Mouse (Mus musculus) lung, postnatal 25 days (tissue): ENCODE results near the gene Lbx1.

ENCODE experiments used
- DNase-seq: peaks from one replicate; pipeline ENCODE4 v3.0.0; 2022; ENCODE audit warnings: low spot score

Lbx1 gene

DNA sequence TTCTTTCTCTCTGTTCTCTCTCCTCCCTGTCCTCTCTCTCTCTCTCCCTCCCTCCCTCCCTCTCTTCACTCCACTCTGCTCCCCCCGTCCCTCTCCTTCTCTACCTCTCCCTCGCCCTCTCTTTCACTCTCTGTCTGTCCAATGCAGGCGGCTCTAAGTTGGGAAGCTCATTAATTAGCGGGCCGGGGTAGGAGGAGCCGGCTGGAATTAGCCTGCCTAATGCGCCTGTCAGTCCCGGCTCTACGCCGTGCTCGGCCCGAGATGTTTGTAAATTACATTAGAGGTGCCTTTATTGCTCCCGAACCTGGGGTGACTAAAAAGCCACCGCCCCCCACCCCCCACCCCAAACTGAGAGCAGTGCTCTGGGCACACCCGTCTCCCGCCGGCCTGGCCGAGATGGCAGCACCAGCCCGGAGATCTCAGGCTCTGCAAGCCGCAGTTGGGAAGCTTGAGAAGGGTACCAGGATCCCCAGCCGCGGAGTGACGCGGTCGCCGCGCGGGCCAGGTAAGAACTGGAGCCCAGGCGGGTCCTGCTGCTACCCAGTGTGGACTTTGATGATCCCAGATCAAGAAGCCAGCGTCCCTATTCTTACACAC, at the start of gene Lbx1:
TSS of gene Lbx1 (minus strand) at position 47 of the 597 bp plus-strand sequence.
- no peak for DNase-seq

DNA sequence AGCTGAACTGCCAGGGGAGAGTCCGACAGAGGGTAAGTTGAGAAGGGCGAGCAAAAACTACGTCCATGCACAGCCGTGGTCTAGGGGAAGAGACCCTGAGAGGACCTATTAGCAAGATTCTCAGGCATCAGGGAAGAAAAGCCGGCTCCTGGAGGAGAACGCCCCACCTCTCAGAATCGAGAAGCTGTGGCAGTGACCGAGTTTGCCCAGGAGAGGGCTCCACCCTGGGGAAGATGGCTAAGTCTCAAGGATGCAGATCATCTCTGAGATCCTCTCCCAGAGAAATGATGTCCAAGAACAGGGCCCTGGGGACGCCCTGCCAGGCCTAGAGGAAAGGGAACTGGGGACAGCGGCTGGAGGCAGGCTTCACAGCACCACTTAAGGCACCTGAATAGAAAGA, 47.7 kb upstream of the Lbx1 start:
- DNase-seq, result peak; percentile 47

DNA sequence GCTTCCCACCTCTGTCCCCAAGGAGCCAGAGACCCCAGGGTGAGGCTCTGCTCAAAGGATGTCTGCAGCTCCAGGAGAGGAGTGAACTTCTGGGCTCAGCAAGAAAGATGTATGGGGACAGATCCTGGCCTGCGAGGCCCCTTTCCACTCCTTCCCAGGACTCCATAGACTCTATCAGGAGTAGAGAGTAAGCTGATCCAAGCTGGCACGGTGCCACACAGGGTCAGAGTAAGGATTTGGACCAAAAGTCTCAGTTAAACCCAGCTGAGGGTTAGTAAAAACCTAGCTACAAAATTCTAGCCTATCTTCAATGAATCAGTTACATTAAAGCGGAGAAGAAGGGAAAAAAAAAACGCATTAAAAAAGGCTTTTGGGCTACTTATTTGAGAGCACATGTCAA, 40.6 kb upstream of the Lbx1 start:
- no peak for DNase-seq

DNA sequence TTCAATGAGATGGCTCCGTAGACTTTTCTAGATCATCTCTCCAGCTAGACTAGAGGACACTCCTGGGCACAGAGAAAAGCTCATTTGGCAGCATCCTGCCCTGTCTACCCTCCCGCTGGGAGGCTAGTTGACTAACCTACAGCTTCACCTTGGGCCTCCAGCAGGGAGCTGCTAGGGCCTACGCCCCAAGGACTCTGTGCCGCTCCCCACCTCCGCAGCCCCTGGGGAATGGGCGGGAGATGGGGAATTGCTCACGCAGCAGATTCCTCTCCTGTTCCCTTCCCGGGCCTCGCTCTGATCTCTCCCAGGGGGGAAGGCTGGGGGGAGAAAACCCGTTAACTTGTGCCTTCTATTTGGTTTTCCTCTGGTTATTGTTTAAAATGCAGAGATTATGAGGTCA, 36.4 kb upstream of the Lbx1 start:
- DNase-seq, result no peak

DNA sequence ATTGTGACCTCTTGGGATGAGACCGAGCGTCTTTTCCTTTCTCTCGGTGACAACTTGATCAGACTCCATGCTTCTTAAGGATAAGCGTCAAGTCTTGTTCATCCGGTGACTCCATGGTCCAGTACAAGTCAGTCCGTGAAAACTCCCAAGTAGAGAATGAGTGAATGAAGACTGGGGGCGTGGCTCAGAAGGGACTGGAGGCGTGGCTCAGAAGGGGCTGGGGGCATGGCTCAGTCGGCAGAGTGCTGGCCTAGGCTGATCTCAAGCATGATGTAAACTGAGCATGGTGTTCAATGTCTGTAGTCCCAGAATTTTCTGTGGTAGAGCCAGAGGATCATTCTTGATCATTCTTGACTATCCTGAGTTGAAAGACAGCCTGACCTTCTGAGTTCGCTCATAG, 27.4 kb upstream of the Lbx1 start:
- DNase-seq, result no peak

DNA sequence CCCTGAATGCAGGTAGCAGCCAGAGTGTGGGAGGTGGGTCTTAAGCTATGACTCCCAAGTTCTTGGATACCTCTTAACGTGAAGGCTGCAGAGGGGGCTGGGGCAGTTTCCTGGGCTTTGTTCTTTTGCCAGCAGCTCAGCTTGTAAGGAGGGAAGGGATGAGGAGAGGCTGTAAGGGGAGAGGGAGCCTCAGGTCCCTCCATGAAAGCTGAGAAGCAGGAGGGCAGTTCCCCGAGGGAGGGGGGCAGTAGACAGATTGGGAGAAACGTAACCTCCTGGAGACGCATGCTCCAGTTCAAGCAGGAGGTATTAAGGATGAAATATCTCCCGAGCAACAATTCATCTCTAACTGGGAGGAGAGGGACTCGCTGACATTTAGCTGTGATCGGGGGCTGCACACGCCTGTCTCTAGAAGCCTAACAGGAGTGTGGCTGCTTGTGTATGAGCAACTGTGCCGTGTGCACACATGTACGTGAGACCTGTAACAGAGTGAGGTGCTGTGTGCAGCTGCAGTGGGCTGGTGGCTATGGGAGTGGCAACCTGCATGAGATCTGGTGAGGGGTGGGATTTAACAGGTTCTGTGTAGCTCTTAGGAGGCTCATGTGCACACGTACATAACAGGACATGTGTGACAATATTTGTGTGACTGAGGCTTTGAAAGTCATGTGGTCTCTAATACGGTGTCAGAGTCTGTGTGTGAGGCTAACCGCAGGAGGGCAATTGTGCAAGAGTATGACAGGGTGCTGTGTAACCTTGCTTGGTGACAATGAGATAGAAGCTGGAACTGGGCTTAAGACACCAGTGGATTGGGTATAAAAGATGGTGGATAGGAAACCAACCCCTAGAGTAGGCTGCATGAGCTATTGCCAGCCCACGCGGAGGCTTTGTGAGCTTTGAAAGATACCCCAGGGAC, 22.1 kb upstream of the Lbx1 start:
- no peak for DNase-seq

DNA sequence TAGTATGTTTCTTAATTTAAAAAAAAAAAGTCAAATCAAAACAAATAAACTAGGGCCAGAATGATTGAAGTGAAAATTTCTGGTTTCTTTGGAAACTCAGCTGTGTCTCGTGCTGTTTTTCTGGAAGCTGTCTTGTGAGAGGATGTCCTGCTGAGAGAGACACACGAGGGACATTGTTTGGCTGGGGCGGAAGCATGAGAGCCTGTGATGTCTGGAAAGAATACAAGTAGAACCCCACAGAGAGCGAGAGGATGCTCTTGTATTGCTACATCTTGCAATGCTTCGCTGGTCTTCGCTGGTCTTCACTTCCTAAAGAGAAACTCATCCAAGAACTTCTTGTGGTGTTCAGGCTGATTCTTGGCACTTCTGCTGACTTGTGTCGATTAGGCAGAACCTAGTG, 19.2 kb upstream of the Lbx1 start:
- no peak for DNase-seq

DNA sequence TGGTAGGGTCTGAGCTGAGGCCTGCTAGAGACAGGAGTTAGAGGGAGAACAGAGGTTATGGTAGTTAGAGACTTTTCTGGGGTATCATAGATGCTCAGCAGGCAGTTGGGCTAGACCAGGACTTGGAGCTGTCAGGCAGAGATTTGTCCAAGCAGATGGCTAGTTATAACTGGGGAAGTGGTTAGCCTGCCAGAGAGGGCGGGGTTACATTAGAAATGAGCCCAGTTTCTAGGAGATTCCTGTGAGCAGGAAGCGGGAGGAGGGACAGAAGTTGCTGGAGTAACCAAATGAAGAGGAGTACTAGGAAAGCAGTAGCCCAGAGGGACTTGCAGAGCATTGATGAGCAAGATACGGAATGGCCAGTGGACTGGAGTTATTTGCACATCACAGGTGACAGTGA, 16.8 kb upstream of the Lbx1 start:
- no peak for DNase-seq

DNA sequence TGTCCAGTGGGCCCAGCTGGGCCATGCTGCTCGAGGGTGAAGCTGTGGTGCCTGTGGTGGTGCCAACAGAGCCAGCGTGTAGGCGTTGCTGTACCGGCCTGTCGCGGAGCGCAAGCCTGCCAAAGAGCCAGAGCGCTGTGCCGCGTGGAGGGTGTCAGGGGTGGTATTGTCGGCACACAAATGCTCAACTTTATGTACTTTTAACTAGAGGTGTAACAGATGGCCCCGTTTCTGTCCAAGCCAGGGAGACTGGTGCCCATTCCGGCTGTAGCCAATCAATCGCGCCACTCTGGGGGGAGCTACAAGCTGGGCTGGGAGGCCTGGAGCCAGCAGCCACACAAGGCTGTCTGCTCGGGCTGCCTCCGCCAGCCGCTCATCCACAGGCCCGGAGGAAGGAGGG, 13.1 kb upstream of the Lbx1 start:
- DNase-seq, result no peak

DNA sequence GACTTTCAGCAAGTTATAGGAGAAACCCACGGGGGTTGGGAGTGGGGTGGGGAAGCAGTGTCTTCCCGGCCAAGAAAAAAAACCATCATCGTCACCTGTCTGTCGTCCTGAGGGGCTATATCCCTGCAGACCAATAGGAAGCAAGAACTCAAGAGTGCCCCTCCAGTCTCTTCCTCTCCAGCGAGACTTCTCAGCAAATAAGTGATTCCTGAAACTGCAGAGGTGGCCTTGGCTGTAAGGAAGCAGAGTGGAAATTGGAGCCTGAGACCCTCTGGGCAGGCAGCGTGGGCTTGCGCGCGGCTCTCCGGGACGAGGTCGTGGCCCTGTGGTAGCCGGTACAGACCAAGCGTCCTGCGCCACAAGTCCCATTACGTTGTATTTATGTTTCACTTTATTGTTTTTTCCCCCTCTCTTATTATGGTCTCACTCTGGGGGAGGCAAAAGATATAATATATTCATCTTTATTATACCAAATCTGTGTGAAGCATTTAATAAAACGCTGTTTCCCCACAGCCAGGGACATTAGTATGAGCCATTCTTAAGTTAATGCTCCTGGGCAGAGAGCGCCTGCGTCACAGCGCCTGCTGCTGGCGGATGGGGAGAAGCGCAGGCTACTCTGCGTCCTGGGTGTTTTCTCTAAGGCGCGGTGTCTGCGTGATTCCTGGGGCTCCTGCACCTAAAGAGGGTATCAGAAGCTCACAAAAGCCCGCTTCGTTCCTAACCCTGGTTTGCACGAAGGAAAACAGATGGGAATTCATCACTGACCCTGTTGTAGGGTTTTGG, 8.5 kb upstream of the Lbx1 start:
- peak; percentile 27 for DNase-seq

DNA sequence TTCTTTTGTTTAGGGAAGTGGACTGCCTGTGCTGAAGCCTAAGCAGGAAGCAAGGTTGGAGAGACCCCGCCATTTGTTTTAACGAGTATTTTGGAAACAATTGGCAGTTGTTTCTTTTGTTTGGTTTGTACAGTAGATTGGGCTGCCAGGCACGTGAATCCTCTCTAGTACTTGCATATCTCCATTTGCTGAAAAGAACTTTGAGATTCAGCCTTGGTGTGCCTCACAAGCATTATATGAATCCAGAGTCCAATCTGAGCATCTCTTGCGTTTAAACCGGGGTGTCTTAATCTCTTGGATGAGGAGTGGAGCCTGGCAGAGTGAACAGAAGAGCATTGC, 7.6 kb upstream of the Lbx1 start:
- no peak for DNase-seq

DNA sequence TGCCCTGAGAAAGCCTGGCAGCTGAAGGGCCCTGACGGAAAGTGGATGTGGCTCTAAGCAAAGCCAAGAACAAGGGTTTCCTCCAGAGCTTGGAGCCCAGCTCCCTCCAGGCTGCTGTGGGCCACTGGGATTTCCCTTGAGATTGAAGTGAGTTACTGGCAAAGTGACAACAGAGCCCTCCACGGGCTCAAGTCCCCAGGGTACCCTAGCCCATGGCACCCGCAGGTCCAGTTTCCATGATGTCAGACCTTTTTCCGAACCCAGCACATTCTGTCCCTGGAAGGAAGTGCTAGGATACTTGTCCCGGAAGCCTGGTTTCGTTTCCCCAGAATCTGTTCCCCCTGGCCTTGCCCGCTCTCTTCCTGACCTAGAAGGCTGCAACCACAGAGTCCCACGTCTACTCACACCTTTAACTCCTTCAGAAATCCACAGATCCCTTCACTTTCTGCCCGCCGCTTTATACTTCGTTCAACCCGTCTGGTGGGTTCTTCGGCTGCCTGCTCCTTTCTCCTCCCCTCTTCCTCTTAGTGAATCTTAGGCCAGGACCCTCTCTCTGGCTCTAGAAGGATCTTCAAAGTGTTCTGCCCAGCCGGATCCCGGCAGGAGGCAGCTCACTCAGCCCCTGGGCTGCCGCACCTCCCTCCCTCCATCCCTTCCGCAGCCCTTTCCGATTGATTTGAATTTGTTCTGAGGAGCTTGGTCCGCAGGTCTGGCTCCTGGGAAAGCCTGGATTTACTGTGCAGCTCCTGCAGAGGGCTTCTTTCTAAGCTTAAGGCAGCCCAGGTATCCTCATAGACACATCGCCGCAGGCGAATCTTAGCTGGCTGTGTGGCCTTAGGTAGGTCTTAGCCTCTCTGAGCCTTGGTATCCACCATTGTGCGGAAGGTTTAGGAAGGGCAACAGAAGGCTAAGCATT, 7.0 kb upstream of the Lbx1 start:
- no peak for DNase-seq

DNA sequence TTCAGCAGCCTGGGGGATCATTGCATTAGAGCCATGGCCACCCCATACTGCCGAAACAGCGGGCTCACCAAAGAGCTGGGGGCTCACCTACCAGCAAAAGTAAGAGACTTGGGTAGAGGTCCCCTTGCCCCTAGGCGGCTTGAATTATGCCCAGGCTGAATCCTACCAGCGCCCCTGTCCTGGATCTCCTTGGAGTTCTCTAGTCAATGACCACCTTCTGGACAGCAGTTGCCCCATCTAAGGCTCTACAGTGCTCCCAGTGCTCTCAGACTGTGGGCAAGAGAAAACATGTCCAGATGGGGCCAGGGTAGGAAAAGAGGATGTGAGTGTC, 6.4 kb upstream of the Lbx1 start:
- DNase-seq, result no peak

DNA sequence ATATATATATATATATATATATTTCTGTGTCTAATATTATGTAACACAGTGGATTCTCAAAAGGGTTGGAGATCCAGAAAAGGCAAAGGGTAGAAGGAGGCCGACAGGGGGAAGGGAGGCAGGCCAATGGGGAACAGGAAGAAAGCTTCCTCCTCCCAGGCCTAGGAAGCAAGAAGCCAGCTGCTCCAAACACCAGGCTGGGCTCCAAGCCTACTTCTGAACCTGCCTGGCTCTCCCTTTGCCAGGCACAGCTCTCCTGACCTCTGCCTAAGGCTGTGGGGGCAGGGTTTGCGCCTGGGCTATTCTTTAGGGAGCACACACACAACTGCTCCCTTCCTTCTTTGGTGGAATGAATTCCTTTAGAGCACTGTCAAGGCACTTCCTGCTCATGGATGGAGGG, 4.4 kb upstream of the Lbx1 start:
- no peak for DNase-seq

DNA sequence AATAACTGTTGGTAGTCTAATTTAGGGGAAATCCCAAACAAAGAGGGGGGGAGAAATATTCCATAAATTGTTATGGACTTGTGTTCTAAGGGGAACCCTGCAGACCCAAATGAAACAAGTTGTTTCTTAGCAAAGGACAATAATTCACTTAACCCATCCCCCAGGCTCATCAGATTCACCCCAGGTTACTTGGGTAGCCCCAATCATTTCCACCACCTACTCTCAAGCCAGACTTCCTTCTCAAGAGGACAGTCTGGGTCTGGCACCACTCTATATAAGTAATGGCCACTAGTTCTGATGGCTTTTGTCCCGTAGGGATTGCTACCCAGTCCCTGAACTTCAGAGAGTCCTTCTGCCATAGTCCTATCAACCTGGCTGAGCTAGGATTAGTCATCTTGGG, 3.6 kb upstream of the Lbx1 start:
- DNase-seq, result no peak

DNA sequence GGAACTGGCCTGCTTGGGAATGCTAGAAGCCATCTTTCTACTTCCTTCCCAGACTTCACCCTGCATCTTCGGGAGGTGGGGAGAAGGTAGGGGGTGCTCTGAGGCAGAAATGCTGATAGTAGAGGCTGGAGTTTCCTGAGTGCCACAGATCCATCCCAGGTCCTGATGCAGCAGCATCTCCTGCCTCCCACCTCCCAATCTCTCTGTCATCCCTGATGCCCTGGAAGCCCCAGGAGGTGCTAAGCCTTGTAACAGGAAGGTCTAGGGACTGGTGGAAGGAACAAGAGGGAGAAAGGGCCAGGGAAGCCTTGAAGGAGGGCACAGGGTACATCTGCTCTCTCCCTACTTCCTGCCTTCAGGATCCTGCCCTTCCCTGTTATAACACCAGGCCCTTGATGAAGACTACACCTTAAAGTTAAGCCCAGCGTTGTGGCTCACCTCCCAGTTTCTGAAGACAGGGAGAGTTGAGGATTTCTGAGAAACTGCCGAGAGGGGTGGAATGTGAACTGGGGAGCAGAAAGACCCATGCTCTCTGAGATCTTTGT, 2.1 kb upstream of the Lbx1 start:
- no peak for DNase-seq

DNA sequence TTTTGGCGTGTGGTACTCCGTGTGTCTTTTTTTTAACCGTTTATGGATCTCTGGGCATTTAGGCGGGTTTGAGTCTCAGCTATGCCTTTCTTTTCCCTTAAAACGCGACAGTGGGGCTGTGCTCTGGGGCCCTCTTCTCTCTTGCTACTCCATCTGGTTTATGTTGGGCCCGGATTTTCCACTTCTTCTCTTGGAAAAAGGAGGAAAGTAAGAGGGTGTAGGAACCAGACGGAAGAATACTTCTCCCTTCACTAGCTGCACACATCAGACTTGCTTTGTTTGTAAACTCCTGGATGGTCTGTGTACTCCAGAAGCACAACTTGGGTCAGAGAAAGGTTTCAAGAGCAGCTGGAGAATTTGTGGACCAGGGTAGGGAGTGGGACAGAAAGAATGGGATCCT, 1.5 kb upstream of the Lbx1 start:
- no peak for DNase-seq

DNA sequence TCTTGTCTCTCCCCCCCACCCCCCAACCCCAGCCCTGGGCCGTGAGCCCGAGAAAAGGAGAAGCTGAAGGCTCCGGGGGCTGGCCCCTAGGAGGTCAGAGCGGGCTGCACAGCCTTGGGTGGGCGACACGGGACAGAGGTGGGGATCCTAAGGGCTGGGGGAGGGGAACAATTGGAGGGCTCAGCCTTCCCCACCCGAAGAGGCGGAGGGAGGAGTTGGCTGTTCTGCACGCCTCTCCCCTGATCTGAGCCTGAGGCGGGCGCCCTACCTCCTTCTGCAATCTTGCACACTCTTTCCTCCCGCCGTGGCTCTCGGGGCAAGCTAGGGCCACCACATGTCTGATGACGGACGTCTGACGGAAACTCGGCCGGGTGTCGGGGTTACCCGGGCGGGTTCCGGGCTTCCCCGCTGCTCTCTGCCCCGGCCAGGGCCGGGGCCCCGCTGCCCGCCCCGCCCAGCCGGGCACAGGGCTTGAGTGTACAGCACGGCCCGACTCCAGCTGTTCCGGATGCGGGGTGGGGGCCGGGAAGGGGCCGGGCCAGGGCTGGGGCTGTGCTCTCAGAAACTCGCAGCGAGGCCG, 841 bp upstream of the Lbx1 start:
- peak; percentile 16 for DNase-seq

DNA sequence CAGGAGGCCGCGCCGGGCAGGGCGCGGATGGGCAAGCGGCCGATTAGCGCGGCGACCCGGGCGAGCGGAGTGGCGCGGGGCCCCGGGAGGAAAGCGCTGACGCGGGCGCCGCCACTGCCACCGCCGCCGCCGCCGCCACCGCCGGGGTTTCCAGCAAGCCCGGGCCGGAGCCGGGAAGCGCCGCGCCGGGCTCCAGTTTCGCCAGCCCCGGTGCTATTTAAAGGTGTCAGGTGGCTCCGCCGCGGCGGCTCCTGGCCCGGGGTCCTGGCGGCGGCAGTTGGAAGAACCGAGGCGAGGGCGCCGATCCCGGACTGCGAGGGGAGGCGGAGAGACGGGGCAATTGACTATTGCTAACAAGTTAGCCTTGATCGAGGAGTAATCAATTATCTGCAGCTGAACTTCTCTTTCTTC, 276 bp downstream of the Lbx1 start:
- DNase-seq, result no peak

DNA sequence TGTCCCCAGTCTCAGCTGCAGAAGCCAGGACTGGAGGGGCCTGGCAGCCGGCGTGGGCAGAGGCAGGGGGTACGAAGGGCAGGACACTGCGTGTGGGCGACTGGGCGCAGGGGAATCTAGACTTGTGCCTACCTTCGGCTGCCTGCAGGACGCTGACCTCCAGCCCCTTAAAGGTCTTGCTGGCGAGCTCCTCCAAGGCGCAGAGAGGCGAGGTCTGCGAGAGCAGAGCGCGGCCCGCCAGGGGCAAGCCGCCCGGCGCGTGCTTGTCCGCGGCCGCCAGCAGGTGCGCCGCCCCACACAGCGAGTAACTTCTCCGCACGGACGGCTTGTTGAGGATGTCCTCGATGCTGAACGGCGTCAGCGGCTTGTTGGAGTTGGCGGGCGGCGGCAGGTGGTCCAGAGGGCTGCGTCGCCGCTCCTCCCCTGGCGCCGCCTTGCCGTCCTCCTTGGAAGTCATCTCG, 811 bp downstream of the Lbx1 start:
- DNase-seq, result no peak

DNA sequence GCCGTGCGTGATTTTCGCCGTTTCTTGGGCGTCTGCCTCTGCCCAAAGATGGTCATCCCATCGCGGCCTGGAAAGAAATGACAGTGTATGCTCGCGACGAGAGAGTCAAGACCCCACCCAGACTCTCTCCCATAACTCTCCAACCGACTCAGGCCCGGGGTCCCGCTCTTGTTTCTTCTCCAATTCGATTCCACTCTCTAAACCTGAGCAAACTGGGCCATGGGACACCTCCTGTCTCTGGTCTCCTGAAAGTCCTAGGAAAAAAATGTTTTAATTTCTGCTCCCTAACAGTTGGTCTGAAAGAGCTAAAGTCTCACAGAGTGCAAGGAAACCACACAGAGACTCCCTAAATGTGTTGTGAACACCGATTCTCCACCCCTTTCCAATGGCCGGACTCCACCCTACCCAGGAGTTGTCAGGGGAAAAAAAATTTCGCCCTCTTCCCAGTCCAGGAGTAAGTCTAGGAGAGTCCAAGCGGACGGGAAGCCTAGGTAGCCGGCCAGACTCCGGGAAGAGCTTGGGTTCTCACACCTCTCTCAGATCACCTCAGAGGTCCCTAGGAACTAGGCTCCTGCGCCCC, 1.3 kb downstream of the Lbx1 start:
- no peak for DNase-seq
